Mouse (Mus musculus) cerebellum, adult 2 months (tissue): ENCODE measurements at regions not wholly inside any gene's neighbourhood (a gene's known extent, or its start where the extent isn't known, plus 50 kb on each side); places are given as distances from the start of the nearest gene placed in this dataset.

Experiments used
- CTCF ChIP-seq: fragments of 200-500 bp; IDR thresholded peaks from 2 replicates; pipeline ENCODE4 v1.5.1; 2011; ENCODE audit warnings: low read depth, mild to moderate bottlenecking, control low read depth, low read length, moderate library complexity, borderline replicate concordance; ENCODE audit not compliant: insufficient read depth
- POLR2A ChIP-seq: fragments of 200-500 bp; IDR thresholded peaks from 2 replicates; pipeline ENCODE4 v1.6.1; 2011; ENCODE audit warnings: low read length, control low read depth, borderline replicate concordance; ENCODE audit not compliant: insufficient read depth

GRCm38 (mm10) chrX:59817794-59818193 is 181.5 kb upstream of the F9 start:
- TF ChIP-seq POLR2A: no peak
- TF ChIP-seq CTCF: no peak
